Comparison of ENCODE assay signal across 12 mouse cellular contexts in the genomic region with DNA sequence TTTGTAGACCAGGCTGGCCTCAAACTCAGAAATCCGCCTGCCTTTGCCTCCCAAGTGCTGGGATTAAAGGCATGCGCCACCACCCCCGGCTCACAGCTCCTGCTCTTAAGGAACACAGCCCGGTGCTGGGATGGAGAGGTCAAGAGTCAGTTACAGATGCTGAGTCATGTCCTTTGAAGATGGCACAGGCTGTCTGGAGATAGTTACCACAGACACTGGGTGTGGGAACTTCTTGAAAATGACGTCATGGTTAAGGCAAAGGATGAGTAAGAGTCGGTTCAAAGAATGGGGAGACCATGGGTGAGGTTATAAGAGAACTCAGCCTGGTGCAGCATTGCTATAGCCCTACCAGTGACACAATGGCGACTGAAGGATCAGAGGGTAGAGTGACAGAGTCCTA. TPM values are rescaled to one million over a fixed set of nuclear protein-coding genes. Genes with fewer than 3 reads are reported as not detected.
DNase-seq lines count a peak whose midpoint lies in the region; ATAC-seq lines count a peak whose summit lies in the region.
"Had no signal": no experiment of that assay in that cellular context is flagged by ENCODE, and none has a peak within 500 bp of the region (broad histone marks: within the 10 kb centered on the region; RNA-seq: fewer than 3 reads in every experiment).

No protein-coding gene starts in this region.

- ATAC-seq in erythroid progenitor cell, adult 5-6 weeks (replicated peaks; ENCODE audit: low FRiP score, poor library complexity, severe bottlenecking) = peak; percentile 94
- peak; percentile 64 for ATAC-seq in megakaryocyte-erythroid progenitor cell, adult 5-6 weeks (replicated peaks; ENCODE audit: low FRiP score, low TSS enrichment, poor library complexity, severe bottlenecking)
- ATAC-seq: midbrain, embryonic 15.5 days had no signal

- peak; percentile 12 for DNase-seq in spleen, adult 12 weeks (ENCODE audit: low spot score)
- no peak for DNase-seq in spleen, postnatal 36 days (ENCODE audit: low spot score in 2 of 2)
- peak; percentile 33 for DNase-seq in MN1 (ENCODE audit: low spot score)
- no peak for DNase-seq in kidney, postnatal 14 days
- DNase-seq in layer of hippocampus, adult 8-10 months (ENCODE audit: low spot score in 2 of 2) = no peak
- DNase-seq in urinary bladder, adult 18-20 months (ENCODE audit: low spot score in 2 of 2) = no peak
- DNase-seq: embryo, embryonic 11 days; kidney, adult 2 months; left cerebral cortex, postnatal 4 days had no signal

RNA-seq across cellular contexts. Expression of a gene that starts 33.8 kb away (rescaled TPM):
- total RNA-seq in erythroid progenitor cell, adult 5-6 weeks (2015; ENCODE audit: low replicate concordance) = not detected in 2 replicates
- total RNA-seq in erythroid progenitor cell, adult 5-6 weeks (2017; ENCODE audit: low replicate concordance) = not detected in 2 replicates
- not detected in 2 replicates for total RNA-seq in megakaryocyte-erythroid progenitor cell, adult 5-6 weeks (2014; fragmentation: Nextera tagmentation)
- not detected in 2 replicates for total RNA-seq in megakaryocyte-erythroid progenitor cell, adult 5-6 weeks (2017)
- total RNA-seq in layer of hippocampus, adult 8-10 months (2022) = 1 to 10 TPM; 5.1 to 6.2 (median 5.7) TPM

RNA-seq across cellular contexts. Expression of a gene that starts 35.0 kb away (rescaled TPM):
- total RNA-seq in erythroid progenitor cell, adult 5-6 weeks (2015; ENCODE audit: low replicate concordance) = not detected in 2 replicates
- not detected in 2 replicates for total RNA-seq in erythroid progenitor cell, adult 5-6 weeks (2017; ENCODE audit: low replicate concordance)
- not detected in 2 replicates for total RNA-seq in megakaryocyte-erythroid progenitor cell, adult 5-6 weeks (2014; fragmentation: Nextera tagmentation)
- total RNA-seq in megakaryocyte-erythroid progenitor cell, adult 5-6 weeks (2017) = not detected in 2 replicates
- total RNA-seq in layer of hippocampus, adult 8-10 months (2022) = not detected
- total RNA-seq: left cerebral cortex, postnatal 4 days had no signal

RNA-seq across cellular contexts. Expression of a gene that starts 51.3 kb away (rescaled TPM):
- 1.1 and 6.3 TPM in 2 replicates for total RNA-seq in erythroid progenitor cell, adult 5-6 weeks (2015; ENCODE audit: low replicate concordance)
- 3.7 TPM in 1 of 2 replicates, not detected in the other for total RNA-seq in erythroid progenitor cell, adult 5-6 weeks (2017; ENCODE audit: low replicate concordance)
- 3.7 and 4.9 TPM in 2 replicates for total RNA-seq in megakaryocyte-erythroid progenitor cell, adult 5-6 weeks (2014; fragmentation: Nextera tagmentation)
- 0.70 and 4.4 TPM in 2 replicates for total RNA-seq in megakaryocyte-erythroid progenitor cell, adult 5-6 weeks (2017)
- 1 to 10 TPM; 1.2 to 2.0 (median 1.9) TPM for total RNA-seq in layer of hippocampus, adult 8-10 months (2022)

Comparison
In these comparisons a context has a peak if more than half of its experiments do, and no peak if none do; other contexts are left out.
1. DNase-seq: peak in spleen, adult 12 weeks (single experiment) and MN1 (single experiment); none in spleen, postnatal 36 days (0 of 2), kidney, postnatal 14 days (single experiment), layer of hippocampus, adult 8-10 months (0 of 2) and urinary bladder, adult 18-20 months (0 of 2).
2. RNA of a gene that starts 33.8 kb away (total RNA-seq): 5.1 to 6.2 TPM in layer of hippocampus, adult 8-10 months; not detected in megakaryocyte-erythroid progenitor cell, adult 5-6 weeks and not detected in erythroid progenitor cell, adult 5-6 weeks; every median in the first group is over 4 times any median in the second.